Mouse (Mus musculus): Measurements from ENCODE around the gene Slc37a1.

Gene Slc37a1

GRCm38 (mm10) chr17:31294363-31295214, 8.0 kb downstream of the Slc37a1 start:
- no peak for DNase-seq (ENCODE audit: low spot score)

GRCm38 (mm10) chr17:31295215-31295891, 8.8 kb downstream of the Slc37a1 start:
- peak; percentile 55 for DNase-seq (ENCODE audit: low spot score)

- DNase-seq (ENCODE audit: low spot score): peak; percentile 80
These were observed 9.5 kb downstream of the Slc37a1 start for GRCm38 (mm10) chr17:31295892-31296781.

GRCm38 (mm10) chr17:31297521-31297939, 10.9 kb downstream of the Slc37a1 start:
- DNase-seq (ENCODE audit: low spot score): no peak

GRCm38 (mm10) chr17:31298419-31299209, 12.0 kb downstream of the Slc37a1 start:
- no peak for DNase-seq (ENCODE audit: low spot score)

- DNase-seq (ENCODE audit: low spot score): no peak
These were observed 13.4 kb downstream of the Slc37a1 start for GRCm38 (mm10) chr17:31299981-31300380.

GRCm38 (mm10) chr17:31300736-31301135, 14.1 kb downstream of the Slc37a1 start:
- DNase-seq (ENCODE audit: low spot score): no peak

GRCm38 (mm10) chr17:31303401-31303800, 16.8 kb downstream of the Slc37a1 start:
- no peak for DNase-seq (ENCODE audit: low spot score)

GRCm38 (mm10) chr17:31304895-31305775, 18.5 kb downstream of the Slc37a1 start:
- peak; percentile 64 for DNase-seq (ENCODE audit: low spot score)

GRCm38 (mm10) chr17:31305776-31306120, 19.2 kb downstream of the Slc37a1 start:
- no peak for DNase-seq (ENCODE audit: low spot score)

GRCm38 (mm10) chr17:31307756-31308155, 21.2 kb downstream of the Slc37a1 start:
- DNase-seq (ENCODE audit: low spot score): no peak

GRCm38 (mm10) chr17:31308291-31308816, 21.8 kb downstream of the Slc37a1 start:
- no peak for DNase-seq (ENCODE audit: low spot score)

GRCm38 (mm10) chr17:31309281-31309793, 22.7 kb downstream of the Slc37a1 start:
- DNase-seq (ENCODE audit: low spot score): peak; percentile 78

- no peak for DNase-seq (ENCODE audit: low spot score)
These were observed 24.5 kb downstream of the Slc37a1 start for GRCm38 (mm10) chr17:31311047-31311446.

GRCm38 (mm10) chr17:31312648-31313047, 26.1 kb downstream of the Slc37a1 start:
- DNase-seq (ENCODE audit: low spot score): peak; percentile 21

GRCm38 (mm10) chr17:31315046-31315792, 28.6 kb downstream of the Slc37a1 start:
- peak; percentile 33 for DNase-seq (ENCODE audit: low spot score)

- DNase-seq (ENCODE audit: low spot score): no peak
These were observed 29.4 kb downstream of the Slc37a1 start for GRCm38 (mm10) chr17:31315993-31316392.

- DNase-seq (ENCODE audit: low spot score): no peak
These were observed 30.4 kb downstream of the Slc37a1 start for GRCm38 (mm10) chr17:31316998-31317397.
